Mouse (Mus musculus): ENCODE results near the gene Kcnc3. TPM values are rescaled to one million over a fixed set of nuclear protein-coding genes. Genes with fewer than 3 reads are reported as not detected.

Kcnc3 gene
- polyA plus RNA-seq, 1 experiment from 2014 or later = 0.17 TPM

DNA sequence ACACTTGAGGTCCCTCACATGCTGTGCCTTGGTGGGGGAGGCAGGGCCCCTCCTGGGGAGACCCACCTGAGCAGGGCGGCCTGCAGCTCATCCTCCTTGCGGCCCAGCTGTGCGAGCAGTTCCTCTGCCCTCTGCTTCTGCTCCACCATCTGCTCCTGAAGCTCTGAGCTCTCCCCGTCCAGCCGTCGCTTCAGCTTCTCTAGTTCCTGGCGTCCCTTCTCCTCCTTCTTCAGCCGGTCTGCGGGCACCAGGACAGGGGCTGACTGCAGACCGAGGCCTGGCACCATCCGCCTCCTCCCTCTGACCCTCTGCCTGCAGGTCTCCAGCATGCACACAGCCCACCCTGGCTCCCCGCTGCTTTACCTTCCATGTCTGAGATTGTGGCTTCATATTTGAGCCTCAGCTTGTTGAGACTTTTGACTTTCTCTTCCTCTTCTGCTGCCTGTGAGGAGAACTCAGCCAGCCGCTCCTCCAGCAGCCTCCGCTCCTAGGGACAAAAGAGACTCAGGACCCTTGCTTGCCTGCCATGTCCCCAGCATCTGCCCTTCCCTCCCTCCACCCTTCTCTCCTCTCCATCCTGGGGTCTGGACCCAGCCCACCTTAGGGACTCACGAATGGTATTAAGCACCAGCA lies 38.1 kb downstream of the Kcnc3 start:
- no peaks in the 10 kb centered on the region for H3K36me3 ChIP-seq
- no peaks in the 10 kb centered on the region for H3K4me1 ChIP-seq (replicated peaks)
- no peak overlapping the region for H3K4me3 ChIP-seq
- peaks cover 66% of the 10 kb centered on the region for H3K27me3 ChIP-seq (replicated peaks)
- no peak overlapping the region for H3K27ac ChIP-seq (ENCODE audit: poor library complexity, severe bottlenecking)
- WGBS = 78% methylated on average over 15 of the region's 15 CpGs
- ATAC-seq (ENCODE audit: insufficient number of reproducible peaks, low FRiP score) = no peak
- no peak overlapping the region for H3K9ac ChIP-seq
- no peaks in the 10 kb centered on the region for H3K9me3 ChIP-seq (replicated peaks)
- no peak overlapping the region for H3K4me2 ChIP-seq

DNA sequence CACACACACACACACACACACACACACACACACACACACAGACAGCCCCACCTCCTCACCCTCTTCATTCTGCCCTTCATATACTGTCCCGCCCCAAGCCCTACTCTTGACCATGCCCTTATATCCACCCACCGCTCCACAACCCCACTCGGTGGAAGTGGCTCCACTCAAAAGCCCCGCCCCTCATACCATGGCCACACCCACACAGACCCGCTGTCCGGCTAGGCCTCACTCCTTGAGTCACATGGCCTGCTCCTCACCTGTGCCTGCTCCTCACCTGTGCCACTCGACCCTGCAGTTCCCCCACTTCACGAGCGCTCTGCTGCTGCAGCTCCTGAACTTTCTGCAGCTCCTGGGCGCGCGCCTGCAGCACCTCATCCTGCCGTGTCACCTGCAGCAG lies 40.0 kb downstream of the Kcnc3 start:
- WGBS = 64% methylated on average over 13 of the region's 13 CpGs
- H3K9ac ChIP-seq = no peak overlapping the region
- H3K27ac ChIP-seq (ENCODE audit: poor library complexity, severe bottlenecking) = no peak overlapping the region
- peaks cover 72% of the 10 kb centered on the region for H3K27me3 ChIP-seq (replicated peaks)
- H3K4me3 ChIP-seq = no peak overlapping the region
- no peaks in the 10 kb centered on the region for H3K4me1 ChIP-seq (replicated peaks)
- no peak for ATAC-seq (ENCODE audit: insufficient number of reproducible peaks, low FRiP score)
- H3K36me3 ChIP-seq = no peaks in the 10 kb centered on the region
- no peak overlapping the region for H3K4me2 ChIP-seq
- H3K9me3 ChIP-seq (replicated peaks) = no peaks in the 10 kb centered on the region

DNA sequence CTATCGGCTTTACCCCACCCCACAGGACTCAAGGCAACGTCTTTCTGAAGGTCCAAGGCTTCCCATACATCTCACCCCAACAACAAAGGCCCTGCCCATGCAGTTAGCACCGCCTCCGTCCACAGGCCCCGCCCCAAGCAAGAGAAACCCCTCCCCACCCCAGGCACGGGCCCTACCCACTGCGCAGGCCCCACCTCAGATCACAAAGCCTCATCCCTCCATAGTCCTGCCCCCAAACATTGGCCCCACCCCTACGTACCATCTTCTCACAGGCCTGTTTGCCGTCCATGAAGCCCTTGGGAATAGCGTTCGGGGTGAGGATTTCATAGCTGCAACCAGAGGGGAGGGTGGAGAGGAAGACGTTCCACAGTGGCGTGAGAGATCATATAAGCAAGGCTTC lies 42.2 kb downstream of the Kcnc3 start:
- Histone ChIP-seq H3K4me1 (replicated peaks) (no peaks in the 10 kb centered on the region), H3K27me3 (replicated peaks) (peaks cover 85% of the 10 kb centered on the region), H3K9me3 (replicated peaks) (no peaks in the 10 kb centered on the region), H3K4me3 (no peak overlapping the region), H3K36me3 (no peaks in the 10 kb centered on the region), H3K4me2 (no peak overlapping the region), H3K9ac (no peak overlapping the region), H3K27ac (ENCODE audit: poor library complexity, severe bottlenecking) (no peak overlapping the region)
- 23% methylated on average over 13 of the region's 13 CpGs for WGBS
- no peak for ATAC-seq (ENCODE audit: insufficient number of reproducible peaks, low FRiP score)

DNA sequence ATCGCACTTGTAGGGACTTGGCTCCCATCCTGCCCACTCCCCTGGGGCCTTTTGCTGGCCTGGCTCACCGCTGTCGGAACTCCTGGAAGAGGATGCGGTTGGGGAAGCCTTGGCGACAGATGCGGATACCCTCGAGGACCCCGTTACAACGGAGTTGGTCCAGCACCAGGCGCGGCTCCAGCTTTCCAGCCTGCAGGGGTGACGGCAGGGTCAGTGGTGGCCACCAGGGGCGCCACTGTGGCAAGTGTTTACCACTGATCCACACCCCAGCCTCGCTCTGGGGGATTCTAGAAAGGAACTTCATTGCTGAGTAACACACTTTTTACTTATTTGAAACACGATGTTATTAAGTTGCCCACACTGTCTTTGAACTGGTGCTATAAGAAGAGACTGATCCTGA lies 42.9 kb downstream of the Kcnc3 start:
- Histone ChIP-seq H3K4me1 (replicated peaks) (no peaks in the 10 kb centered on the region), H3K4me3 (no peak overlapping the region), H3K36me3 (no peaks in the 10 kb centered on the region), H3K4me2 (no peak overlapping the region), H3K27me3 (replicated peaks) (peaks cover 88% of the 10 kb centered on the region), H3K9me3 (replicated peaks) (no peaks in the 10 kb centered on the region), H3K27ac (ENCODE audit: poor library complexity, severe bottlenecking) (no peak overlapping the region), H3K9ac (no peak overlapping the region)
- no peak for ATAC-seq (ENCODE audit: insufficient number of reproducible peaks, low FRiP score)
- 10% methylated on average over 15 of the region's 15 CpGs for WGBS

DNA sequence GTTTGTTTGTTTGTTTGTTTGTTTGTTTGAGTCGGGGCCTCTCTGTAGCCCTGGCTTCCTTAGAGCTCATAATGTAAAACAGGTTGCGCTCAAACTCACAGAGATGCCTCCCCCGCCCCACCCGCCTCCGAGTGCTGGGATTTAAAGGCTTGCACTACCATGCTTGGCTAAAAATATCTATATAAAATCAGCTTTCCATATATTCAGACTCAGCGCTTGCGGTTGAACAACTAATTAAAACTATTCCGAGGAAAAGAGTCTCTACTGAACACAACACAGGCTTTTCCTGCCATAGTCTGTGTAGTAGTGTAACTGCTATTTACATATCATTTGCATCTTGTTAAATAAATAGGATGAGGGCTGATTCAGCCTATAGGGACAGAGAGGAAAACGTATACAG lies 46.2 kb downstream of the Kcnc3 start:
- 77% methylated on average over 9 of the region's 9 CpGs for WGBS
- no peaks in the 10 kb centered on the region for H3K9me3 ChIP-seq (replicated peaks)
- H3K4me3 ChIP-seq = no peak overlapping the region
- no peak for ATAC-seq (ENCODE audit: insufficient number of reproducible peaks, low FRiP score)
- no peaks in the 10 kb centered on the region for H3K36me3 ChIP-seq
- no peak overlapping the region for H3K4me2 ChIP-seq
- H3K9ac ChIP-seq = no peak overlapping the region
- H3K27me3 ChIP-seq (replicated peaks) = peaks cover 91% of the 10 kb centered on the region
- no peak overlapping the region for H3K27ac ChIP-seq (ENCODE audit: poor library complexity, severe bottlenecking)
- no peaks in the 10 kb centered on the region for H3K4me1 ChIP-seq (replicated peaks)

- ATAC-seq (ENCODE audit: insufficient number of reproducible peaks, low FRiP score) = no peak
- H3K27me3 ChIP-seq (replicated peaks) = peaks cover 91% of the 10 kb centered on the region
Measured at GRCm38 (mm10) chr7:44638663-44639062, 48.2 kb downstream of the Kcnc3 start.

GRCm38 (mm10) chr7:44640843-44641605 lies 50.6 kb downstream of the Kcnc3 start:
- Histone ChIP-seq H3K27me3 (replicated peaks) (peaks cover 91% of the 10 kb centered on the region), H3K4me2 (peak overlapping the region; percentile 27), H3K36me3 (no peaks in the 10 kb centered on the region), H3K9me3 (replicated peaks) (no peaks in the 10 kb centered on the region), H3K27ac (ENCODE audit: poor library complexity, severe bottlenecking) (no peak overlapping the region), H3K4me1 (replicated peaks) (no peaks in the 10 kb centered on the region), H3K4me3 (peak overlapping the region; percentile 9; the same call in 1 of the 2 replicates), H3K9ac (no peak overlapping the region)
- no peak for ATAC-seq (ENCODE audit: insufficient number of reproducible peaks, low FRiP score)
- WGBS = 18% methylated on average over 25 of the region's 25 CpGs

More at GRCm38 (mm10) chr7:44638663-44639062, 48.2 kb downstream of the Kcnc3 start:
- WGBS = 5% methylated on average over 16 of the region's 16 CpGs
- Histone ChIP-seq H3K9me3 (replicated peaks) (no peaks in the 10 kb centered on the region), H3K9ac (no peak overlapping the region), H3K27ac (ENCODE audit: poor library complexity, severe bottlenecking) (no peak overlapping the region), H3K36me3 (no peaks in the 10 kb centered on the region), H3K4me3 (no peak overlapping the region), H3K4me2 (no peak overlapping the region), H3K4me1 (replicated peaks) (no peaks in the 10 kb centered on the region)

DNA sequence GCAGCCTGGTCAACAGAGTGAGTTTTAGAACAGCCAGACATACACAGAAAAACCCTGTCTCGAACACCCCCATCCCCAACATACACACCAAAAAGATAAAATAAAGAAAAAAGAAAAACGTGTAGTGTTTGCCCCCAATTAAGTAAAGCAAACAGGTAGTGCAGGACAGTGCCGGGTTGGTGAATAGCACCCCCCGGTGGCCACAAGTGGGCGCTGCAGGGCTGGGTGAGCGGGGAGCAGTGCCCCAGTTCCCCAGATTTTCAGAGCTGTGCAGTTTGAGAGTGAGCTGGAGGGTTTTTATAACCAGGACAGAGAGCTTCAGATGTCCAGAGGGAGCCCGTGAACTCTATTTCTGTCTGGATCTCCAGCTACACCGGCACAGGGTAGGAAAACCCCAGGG lies 51.4 kb downstream of the Kcnc3 start:
- no peak for ATAC-seq (ENCODE audit: insufficient number of reproducible peaks, low FRiP score)
- 26% methylated on average over 8 of the region's 8 CpGs for WGBS
- H3K9ac ChIP-seq = no peak overlapping the region
- no peaks in the 10 kb centered on the region for H3K36me3 ChIP-seq
- peaks cover 92% of the 10 kb centered on the region for H3K27me3 ChIP-seq (replicated peaks)
- no peak overlapping the region for H3K4me2 ChIP-seq
- H3K9me3 ChIP-seq (replicated peaks) = no peaks in the 10 kb centered on the region
- no peak overlapping the region for H3K4me3 ChIP-seq
- H3K4me1 ChIP-seq (replicated peaks) = no peaks in the 10 kb centered on the region
- H3K27ac ChIP-seq (ENCODE audit: poor library complexity, severe bottlenecking) = no peak overlapping the region

DNA sequence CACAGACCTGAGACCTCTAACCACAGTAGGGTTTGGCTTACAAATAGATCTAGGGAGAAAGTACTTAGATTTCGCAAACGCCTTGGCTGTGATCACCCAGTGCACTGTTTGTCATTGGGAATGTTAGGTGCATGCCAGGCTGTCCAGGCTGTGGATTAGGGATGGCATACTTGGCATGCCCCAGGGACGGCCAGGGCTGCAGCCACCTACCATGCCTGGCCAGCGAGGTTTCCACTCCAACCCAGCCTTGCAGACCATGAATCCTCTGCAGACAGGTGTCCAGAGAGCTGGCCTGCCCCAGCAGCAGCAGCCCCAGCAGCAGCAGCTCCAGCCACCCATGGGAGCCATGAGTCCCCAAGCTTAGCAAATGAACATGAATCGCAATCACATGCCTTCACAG lies 54.8 kb downstream of the Kcnc3 start:
- no peak overlapping the region for H3K9ac ChIP-seq
- 68% methylated on average over 5 of the region's 5 CpGs for WGBS
- no peaks in the 10 kb centered on the region for H3K36me3 ChIP-seq
- H3K4me3 ChIP-seq = no peak overlapping the region
- ATAC-seq (ENCODE audit: insufficient number of reproducible peaks, low FRiP score) = no peak
- H3K4me2 ChIP-seq = no peak overlapping the region
- no peaks in the 10 kb centered on the region for H3K9me3 ChIP-seq (replicated peaks)
- peaks cover 66% of the 10 kb centered on the region for H3K27me3 ChIP-seq (replicated peaks)
- no peak overlapping the region for H3K27ac ChIP-seq (ENCODE audit: poor library complexity, severe bottlenecking)
- no peaks in the 10 kb centered on the region for H3K4me1 ChIP-seq (replicated peaks)

- Histone ChIP-seq H3K27me3 (replicated peaks) (peaks cover 59% of the 10 kb centered on the region), H3K27ac (ENCODE audit: poor library complexity, severe bottlenecking) (no peak overlapping the region), H3K4me3 (no peak overlapping the region), H3K9ac (no peak overlapping the region), H3K36me3 (no peaks in the 10 kb centered on the region), H3K4me2 (no peak overlapping the region), H3K9me3 (replicated peaks) (no peaks in the 10 kb centered on the region), H3K4me1 (replicated peaks) (no peaks in the 10 kb centered on the region)
- whole genome bisulfite sequencing = 20% methylated on average over 15 of the region's 15 CpGs
- no peak for ATAC-seq (ENCODE audit: insufficient number of reproducible peaks, low FRiP score)
Measured at GRCm38 (mm10) chr7:44645951-44646350, 55.5 kb downstream of the Kcnc3 start.

- ATAC-seq (ENCODE audit: insufficient number of reproducible peaks, low FRiP score) = no peak
- H3K27me3 ChIP-seq (replicated peaks) = peaks cover 46% of the 10 kb centered on the region
Measured at GRCm38 (mm10) chr7:44647042-44647724, 56.7 kb downstream of the Kcnc3 start.

More at GRCm38 (mm10) chr7:44647042-44647724, 56.7 kb downstream of the Kcnc3 start:
- whole genome bisulfite sequencing = 50% methylated on average over 7 of the region's 7 CpGs
- Histone ChIP-seq H3K27ac (ENCODE audit: poor library complexity, severe bottlenecking) (no peak overlapping the region), H3K4me1 (replicated peaks) (no peaks in the 10 kb centered on the region), H3K9me3 (replicated peaks) (no peaks in the 10 kb centered on the region), H3K4me3 (no peak overlapping the region), H3K36me3 (no peaks in the 10 kb centered on the region), H3K4me2 (no peak overlapping the region), H3K9ac (no peak overlapping the region)

All from heart, embryonic 12.5 days (tissue).